Mouse (Mus musculus) cerebellum, postnatal 4 days (tissue): Measurements from ENCODE around the gene Mxra8.

Experiments
- DNase-seq, 2 experiments: peaks; one replicate each; pipeline ENCODE4 v3.0.0; 2022; ENCODE audit warnings: low spot score in 2 of 2, mixed read lengths in 1 of 2

Gene Mxra8

GRCm38 (mm10) chr4:155863001-155863400 lies 23.5 kb downstream of the Mxra8 start, which contains the start of gene Tas1r3:
Gene Tas1r3 (minus strand): TSS chr4:155863362.
- DNase-seq: no peak

- no peak for DNase-seq
Measured at GRCm38 (mm10) chr4:155868614-155869298, 29.3 kb downstream of the Mxra8 start.

- peak; percentile 90 to 95 for DNase-seq
Measured at GRCm38 (mm10) chr4:155869317-155870033, 30.0 kb downstream of the Mxra8 start, which contains the start of the genes Cptp and Ints11. Gene Cptp (minus strand): TSS chr4:155869440. Gene Ints11 (plus strand): TSS chr4:155869546.

- no peak for DNase-seq
Measured at GRCm38 (mm10) chr4:155871404-155871803, 31.9 kb downstream of the Mxra8 start.

- no peak for DNase-seq
Measured at GRCm38 (mm10) chr4:155883587-155883986, 44.1 kb downstream of the Mxra8 start.

- no peak for DNase-seq
Measured at GRCm38 (mm10) chr4:155886330-155886729, 46.9 kb downstream of the Mxra8 start.

GRCm38 (mm10) chr4:155887674-155888073 lies 48.2 kb downstream of the Mxra8 start:
- no peak for DNase-seq

- no peak for DNase-seq
Measured at GRCm38 (mm10) chr4:155888181-155888580, 48.7 kb downstream of the Mxra8 start.

GRCm38 (mm10) chr4:155889316-155889715 lies 49.8 kb downstream of the Mxra8 start:
- peak in 1 of 2 experiments; percentile 13 for DNase-seq

GRCm38 (mm10) chr4:155891011-155891471 lies 51.6 kb downstream of the Mxra8 start:
- peak in 1 of 2 experiments; percentile 19 for DNase-seq

- peak; percentile 93 to 98 for DNase-seq
Measured at GRCm38 (mm10) chr4:155891551-155892001, 52.1 kb downstream of the Mxra8 start, which contains the start of the genes Pusl1 and Acap3. Gene Pusl1 (minus strand): TSS chr4:155891781. Gene Acap3 (plus strand): TSS chr4:155891822.

- DNase-seq: peak; percentile 68 to 89
Measured at GRCm38 (mm10) chr4:155892017-155892416, 52.5 kb downstream of the Mxra8 start.

- peak in 1 of 2 experiments; percentile 40 for DNase-seq
Measured at GRCm38 (mm10) chr4:155892438-155893211, 53.1 kb downstream of the Mxra8 start.

GRCm38 (mm10) chr4:155893212-155893690 lies 53.8 kb downstream of the Mxra8 start:
- DNase-seq: no peak
